Mouse (Mus musculus) gastrocnemius, postnatal 25 days (tissue): ENCODE data around the gene Pde11a. TPM values are rescaled to one million over a fixed set of nuclear protein-coding genes. Genes with fewer than 3 reads are reported as not detected.

Experiments used
- DNase-seq: peaks from one replicate; pipeline ENCODE4 v3.0.0; 2022
- total RNA-seq, 2 experiments: library from RNA; stranded (reverse); gene quantifications; 1 replicate in 1 of 2; 2 replicates in 1 of 2; pipeline ENCODE4 v1.2.3; 2021

Pde11a gene
- total RNA-seq, 2 experiments from 2014 or later: 0.08 TPM; not detected in 1

DNA sequence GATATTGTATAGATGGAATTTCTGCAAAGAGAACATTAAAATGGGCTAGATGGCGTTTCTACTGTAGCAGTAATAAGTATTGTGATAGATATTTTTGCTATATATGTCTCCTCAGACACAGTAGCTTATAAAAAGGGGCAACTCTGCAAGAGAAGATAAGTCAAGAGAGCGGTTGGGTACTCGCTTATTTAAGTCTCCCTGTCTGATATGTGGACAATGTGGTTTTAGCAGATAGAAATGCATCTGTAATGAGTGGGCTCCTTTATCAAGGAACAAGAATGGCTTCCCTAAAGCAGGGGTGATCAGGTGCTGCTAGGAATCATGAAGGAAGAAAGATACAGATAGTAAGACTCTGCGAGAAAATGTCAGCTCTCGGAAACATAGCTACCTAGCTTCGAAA lies 18.2 kb downstream of the Pde11a start:
- DNase-seq: no peak

- no peak for DNase-seq
These were observed 19.3 kb downstream of the Pde11a start for GRCm38 (mm10) chr2:76319231-76319630.

GRCm38 (mm10) chr2:76287671-76288070 lies 50.9 kb downstream of the Pde11a start:
- DNase-seq: no peak

DNA sequence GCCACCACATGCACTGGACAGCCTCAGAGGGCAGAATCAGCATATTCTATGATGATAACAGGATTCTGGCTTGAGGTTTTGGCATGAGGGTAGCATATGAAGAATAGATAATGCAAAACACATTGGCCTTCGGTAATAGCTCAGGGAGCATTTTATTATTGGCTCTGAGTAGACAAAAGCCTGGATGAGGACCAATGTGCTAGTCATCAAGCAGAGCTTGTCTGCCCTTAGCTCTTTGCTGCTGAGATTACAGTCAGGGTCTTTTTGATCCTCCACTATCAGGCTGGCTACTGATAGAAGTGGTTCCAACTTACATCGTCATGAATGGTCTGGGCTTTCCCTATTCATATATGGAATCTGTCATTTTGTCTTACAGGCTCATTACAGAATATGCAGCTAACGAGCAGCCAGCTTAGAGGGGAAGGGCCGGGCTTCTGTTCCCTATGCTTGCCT lies 52.3 kb downstream of the Pde11a start:
- no peak for DNase-seq

DNA sequence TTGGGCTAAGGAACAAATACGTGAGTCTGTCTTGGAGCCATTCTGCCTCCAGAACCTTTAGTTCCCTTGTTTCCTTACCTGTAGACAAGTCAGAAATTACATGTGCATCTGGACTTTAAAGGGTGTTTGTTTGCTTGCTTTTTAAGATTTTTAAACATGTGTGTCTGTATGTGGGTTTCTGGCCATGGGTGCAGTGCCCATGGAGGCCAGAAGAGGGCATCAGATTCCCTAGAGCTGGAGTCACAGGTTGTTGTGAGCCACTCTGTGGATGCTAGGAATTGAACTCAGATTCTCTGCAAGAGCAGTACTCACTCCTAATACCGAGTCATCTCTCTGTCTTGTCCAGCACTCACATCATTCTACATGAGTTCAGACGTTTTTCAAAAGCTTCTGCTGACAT lies 53.4 kb downstream of the Pde11a start:
- DNase-seq: no peak

DNA sequence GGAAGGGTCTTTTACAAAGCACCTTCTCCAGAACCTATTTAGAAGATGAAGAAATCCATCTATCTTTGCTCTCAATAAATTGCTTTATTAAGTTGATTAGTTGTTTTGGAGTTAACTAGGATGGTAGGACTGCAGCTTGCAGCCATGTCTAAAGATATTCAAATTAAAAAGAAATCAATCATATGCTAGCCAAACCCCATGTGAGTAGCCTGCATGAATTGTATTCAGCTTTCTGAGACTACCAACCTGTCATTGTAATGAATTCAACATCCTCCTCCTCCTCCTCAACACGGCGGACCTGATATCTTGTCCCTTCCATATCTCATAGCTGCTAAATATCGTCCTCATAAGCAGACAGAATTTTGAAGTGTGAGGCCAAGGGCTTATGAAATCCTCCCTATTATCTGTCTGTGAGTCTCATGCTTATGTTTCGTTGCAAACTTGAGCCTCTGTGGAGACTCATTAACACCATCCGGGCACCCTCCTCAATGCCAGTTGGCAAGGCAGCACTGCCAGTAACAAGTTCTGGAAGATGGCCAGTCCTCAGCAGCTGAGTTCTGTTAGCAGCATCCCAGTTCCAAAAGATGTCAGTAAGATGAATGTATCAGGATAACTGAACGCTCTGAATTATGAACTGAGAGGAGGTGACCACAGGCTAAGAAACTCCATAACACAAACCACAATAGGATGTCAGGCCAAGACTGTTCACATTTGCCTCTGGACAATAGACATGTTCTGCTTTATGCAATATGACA lies 55.0 kb downstream of the Pde11a start:
- no peak for DNase-seq

GRCm38 (mm10) chr2:76269494-76269893 lies 69.1 kb downstream of the Pde11a start:
- DNase-seq: no peak

- no peak for DNase-seq
These were observed 71.2 kb downstream of the Pde11a start for GRCm38 (mm10) chr2:76267335-76267734.

DNA sequence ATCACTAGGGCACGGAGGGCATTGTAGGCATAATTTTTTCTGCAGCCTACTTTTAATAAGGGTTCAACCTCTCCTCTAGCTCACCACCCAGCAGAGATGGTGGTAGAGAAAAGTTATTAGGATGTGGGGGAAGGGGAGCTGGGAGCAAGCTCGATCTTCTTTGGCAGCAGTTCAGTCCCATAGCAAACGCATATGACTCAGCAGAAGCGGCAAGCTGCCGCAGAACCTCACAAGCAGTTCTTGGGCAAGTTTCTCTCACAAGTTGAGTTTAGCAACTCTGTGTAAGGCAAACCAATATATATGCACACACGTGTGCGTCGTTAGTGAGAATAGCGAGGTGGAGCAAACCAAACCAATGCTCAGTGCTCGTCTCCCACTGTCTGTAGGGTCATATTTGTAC lies 72.0 kb downstream of the Pde11a start:
- no peak for DNase-seq

DNA sequence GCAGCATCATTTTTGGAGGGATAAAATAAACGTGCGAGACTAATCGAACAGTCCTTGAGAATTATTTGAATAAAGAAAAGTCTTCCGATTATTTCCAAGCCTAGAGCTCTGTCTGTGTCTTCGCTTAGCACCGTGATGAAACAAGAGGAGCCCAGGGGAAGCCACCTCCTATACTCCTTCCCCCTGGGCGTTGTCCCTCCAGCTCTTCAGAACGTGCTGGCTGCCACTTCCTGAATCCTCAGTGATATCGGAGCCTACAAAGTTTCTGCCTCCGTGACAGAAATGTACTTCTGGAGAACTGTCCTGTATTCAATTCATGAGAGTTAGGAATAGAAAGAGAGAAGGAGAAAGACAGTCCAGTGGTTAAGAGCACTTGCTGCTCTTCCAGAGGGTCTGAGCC lies 74.3 kb downstream of the Pde11a start:
- no peak for DNase-seq

DNA sequence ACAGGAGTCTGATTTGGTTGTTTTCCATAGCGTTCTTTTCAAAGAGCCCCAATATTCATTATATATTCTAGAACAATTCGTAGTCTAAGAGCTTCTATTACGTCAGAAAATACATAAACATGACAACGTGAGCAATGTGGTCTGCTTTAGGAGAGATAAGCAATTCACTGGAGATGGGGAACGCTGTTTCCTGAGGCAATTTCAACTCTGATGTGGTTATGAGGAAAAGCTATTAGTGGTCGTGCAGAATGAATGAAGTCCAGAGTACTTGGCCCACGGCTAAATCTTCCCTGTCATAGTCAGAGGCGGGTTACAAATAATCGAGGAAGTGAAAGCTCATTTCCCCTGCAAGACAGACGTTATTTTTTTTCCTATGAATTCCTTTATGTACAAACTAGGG lies 75.9 kb downstream of the Pde11a start:
- no peak for DNase-seq

GRCm38 (mm10) chr2:76254833-76255232 lies 83.7 kb downstream of the Pde11a start:
- DNase-seq: peak; percentile 10

DNA sequence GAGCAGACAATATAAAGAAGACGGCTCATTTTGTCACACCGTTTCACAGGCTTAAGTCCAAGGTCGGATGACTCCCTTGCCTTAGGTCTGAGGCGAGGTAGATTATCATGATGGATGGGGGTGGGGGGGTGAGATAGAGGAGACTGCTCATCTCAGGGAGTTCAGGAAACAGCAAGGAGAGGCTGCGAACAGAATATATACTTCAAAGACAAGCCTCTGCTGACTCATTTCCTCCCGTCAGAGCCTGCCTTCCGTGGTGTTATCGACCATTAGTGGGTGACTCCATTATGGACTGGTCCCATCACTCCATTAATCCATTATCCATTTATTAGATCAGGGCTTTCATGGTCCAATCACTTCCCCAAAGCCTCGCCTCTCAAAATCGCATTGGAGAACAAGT lies 87.2 kb downstream of the Pde11a start:
- no peak for DNase-seq

DNA sequence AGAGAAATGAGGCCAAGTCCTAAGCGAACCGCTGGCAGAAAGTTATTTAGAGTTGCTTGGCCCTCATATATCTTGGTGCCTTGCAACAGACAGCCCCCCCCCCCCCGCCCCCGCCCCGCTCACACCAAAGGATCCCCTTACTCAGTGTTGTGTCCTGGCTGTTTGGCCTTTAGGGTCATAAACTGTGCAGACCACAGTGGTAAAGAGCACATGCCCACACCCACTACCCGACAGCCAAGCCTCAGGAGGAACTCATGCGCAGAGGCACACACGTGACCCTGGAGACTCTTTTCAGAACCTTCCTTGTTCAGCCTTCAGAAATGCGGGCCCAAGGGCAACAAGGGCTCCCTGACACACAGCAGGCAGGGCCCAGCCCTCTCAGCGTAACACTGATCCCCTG lies 90.3 kb downstream of the Pde11a start:
- DNase-seq: no peak

DNA sequence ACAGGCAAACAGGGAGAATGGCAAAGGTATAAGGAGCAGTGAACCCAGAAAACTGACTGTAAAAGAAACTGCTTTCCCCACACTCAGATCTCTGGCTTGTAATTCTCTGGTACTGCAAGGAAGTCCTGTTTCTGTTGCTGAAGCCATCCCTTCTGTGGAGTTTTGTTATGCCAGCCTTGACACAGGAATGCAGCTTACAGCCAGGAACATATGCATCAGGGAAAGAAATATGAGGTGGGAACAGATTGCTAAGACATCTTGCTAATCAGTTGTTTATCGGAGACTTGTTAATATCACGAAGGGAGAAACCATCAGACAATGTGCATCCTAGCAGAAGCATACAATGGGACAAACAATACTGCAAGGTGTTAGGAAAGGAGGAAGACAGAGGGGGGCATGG lies 99.4 kb downstream of the Pde11a start:
- no peak for DNase-seq

DNA sequence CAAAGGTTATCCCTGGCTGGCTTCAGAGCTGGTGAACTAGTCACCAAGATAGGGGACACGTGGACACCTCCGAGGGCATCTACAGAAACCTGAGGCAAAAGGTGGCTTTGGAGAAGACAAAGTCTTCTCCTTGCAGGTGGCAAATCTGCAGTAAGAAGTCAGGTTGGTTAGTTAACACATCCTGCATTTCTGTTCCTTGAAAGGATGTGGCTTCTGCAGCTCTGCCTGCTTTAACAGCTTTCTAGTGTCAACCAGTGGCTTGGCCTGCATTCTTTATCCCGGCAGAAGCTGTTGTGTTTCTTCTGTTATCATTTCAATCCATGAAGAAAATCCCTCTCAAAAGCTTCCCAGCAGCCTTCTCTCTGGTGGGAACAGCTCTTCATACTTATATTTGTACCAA lies 100.1 kb downstream of the Pde11a start:
- DNase-seq: no peak

DNA sequence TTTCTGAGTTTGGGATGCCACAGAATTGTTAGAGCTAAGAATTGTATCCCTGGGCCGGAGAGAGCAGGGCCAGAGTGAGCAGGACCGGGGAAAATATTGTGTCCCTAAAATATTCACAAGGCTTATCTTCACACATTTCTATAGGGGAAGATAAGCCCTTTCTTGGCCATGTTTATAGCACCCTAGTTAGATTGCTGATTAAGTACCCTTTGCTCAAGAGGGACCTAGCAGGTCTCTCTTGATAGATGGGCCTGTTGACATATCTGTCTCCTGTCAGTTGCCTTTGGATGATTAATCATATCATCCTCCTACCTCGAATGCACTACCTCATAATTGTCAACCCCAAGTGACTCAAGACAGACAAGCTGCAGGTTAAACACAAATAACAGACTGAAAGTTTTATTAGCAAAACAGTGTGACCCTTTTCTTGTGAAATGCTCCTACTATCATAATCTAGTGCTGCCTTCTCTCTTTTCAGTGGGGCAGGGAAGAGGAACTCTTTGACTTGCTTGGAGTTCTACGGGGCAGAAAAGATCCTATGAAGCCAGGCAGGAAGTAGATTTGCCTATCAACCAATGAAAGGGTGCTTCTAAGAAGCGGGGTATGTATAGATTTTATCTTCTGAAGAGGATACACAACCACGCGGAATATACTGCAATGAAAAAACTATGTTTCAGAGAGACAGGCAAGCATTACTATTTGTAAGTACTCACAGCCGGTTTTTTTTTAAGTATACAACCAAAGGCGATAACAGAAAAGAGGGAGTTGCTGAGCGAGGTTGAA lies 100.7 kb downstream of the Pde11a start:
- DNase-seq: no peak

DNA sequence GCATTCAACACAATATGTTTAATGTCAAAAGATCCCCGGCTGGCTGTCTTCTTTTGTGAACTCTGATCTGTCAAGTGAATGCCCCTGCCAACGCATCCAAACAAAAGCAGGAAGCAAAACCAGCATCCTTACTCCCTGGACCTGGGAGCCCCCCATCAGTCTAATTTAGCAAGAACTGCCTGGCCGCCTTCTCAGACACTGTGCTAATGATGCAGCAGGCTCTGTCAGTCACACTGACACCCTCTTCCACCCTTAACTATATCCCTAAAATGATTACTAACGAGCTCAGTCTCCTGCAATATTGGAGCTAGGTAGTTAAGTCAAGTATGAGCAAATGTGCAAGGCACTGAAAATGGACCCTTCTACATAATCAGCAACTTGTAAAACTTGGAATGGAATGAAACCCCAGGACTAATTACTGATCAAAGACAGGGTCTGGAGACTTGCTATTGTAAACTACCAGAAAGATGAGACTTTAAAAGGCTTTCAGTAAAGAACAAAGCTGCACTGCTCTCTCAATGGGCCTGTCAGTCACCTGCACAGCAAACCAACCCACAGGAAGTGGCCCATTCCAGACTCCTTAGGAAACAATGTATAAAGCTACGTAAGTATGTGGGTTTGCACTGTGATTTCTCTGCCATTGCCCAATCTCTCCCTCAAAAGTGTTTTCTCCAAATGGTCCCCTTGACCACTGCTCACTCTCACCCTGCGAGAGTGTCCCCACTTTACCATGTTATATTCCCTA lies 118.0 kb downstream of the Pde11a start:
- no peak for DNase-seq

- no peak for DNase-seq
These were observed 119.0 kb downstream of the Pde11a start for GRCm38 (mm10) chr2:76219540-76219939.

DNA sequence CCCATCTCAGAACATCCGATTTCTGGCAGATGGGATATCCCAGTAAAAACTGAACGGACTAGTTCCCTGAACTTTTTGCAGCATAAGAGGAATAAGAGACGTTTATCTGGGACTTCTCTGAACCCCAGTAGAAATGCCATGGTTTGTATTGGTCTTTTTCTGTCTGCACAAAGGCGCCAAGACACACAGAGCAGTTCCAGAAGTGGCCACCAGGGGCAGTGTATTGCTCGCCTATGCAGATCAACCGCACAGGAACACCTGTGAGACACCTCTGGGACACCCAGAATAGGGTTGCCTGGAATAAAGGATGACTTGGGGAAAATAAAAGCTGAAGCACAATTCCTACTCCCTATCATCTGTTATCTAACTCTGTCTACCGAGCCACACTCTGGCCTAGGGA lies 122.4 kb downstream of the Pde11a start:
- DNase-seq: no peak

GRCm38 (mm10) chr2:76215219-76215618 lies 123.4 kb downstream of the Pde11a start:
- no peak for DNase-seq

GRCm38 (mm10) chr2:76185126-76185525 lies 153.4 kb downstream of the Pde11a start:
- DNase-seq: no peak

- DNase-seq: no peak
These were observed 175.8 kb downstream of the Pde11a start for GRCm38 (mm10) chr2:76162822-76163221.
